Mouse (Mus musculus) intestine, postnatal 0 days (tissue): ENCODE data around the gene 1700017D01Rik. TPM values are rescaled to one million over a fixed set of nuclear protein-coding genes. Genes with fewer than 3 reads are reported as not detected.

Experiments used
- ATAC-seq: fragments of 200-750 bp; cut with Nextera tagmentation; 2 replicates; pipeline ENCODE4 v1.8.0; 2017; ENCODE audit warnings: mild to moderate bottlenecking, moderate TSS enrichment, moderate library complexity
- H3K27ac ChIP-seq: fragments of 300-500 bp; sonication (generic); 2 replicates; pipeline ENCODE4 v1.5.1; 2014; ENCODE audit warnings: mild to moderate bottlenecking, low read depth, low read length, moderate library complexity
- H3K27me3 ChIP-seq: fragments of 300-500 bp; sonication (generic); replicated peaks from 2 replicates; pipeline ENCODE4 v1.6.1; 2014; ENCODE audit warnings: low read length, mixed read lengths; ENCODE audit not compliant: control insufficient read depth, insufficient read depth
- H3K36me3 ChIP-seq: fragments of 300-500 bp; sonication (generic); 2 replicates; pipeline ENCODE4 v1.6.1; 2014; ENCODE audit warnings: mild to moderate bottlenecking, moderate library complexity; ENCODE audit not compliant: control insufficient read depth, insufficient read depth
- H3K4me1 ChIP-seq: fragments of 300-500 bp; sonication (generic); replicated peaks from 2 replicates; pipeline ENCODE4 v1.6.1; 2014; ENCODE audit warnings: antibody characterized with exemption, low read length, mixed read lengths; ENCODE audit not compliant: control insufficient read depth, insufficient read depth
- H3K4me2 ChIP-seq: fragments of 300-500 bp; sonication (generic); replicated peaks from 2 replicates; pipeline ENCODE4 v1.6.1; 2014; ENCODE audit warnings: low read depth, mild to moderate bottlenecking, moderate library complexity
- H3K4me3 ChIP-seq: fragments of 300-500 bp; sonication (generic); 2 replicates; pipeline ENCODE4 v1.5.1; 2014; ENCODE audit warnings: low read depth, low read length
- H3K9ac ChIP-seq: fragments of 300-500 bp; sonication (generic); 2 replicates; pipeline ENCODE4 v1.6.1; 2014; ENCODE audit warnings: mild to moderate bottlenecking, low read depth, low read length
- H3K9me3 ChIP-seq: fragments of 300-500 bp; sonication (generic); 2 replicates; pipeline ENCODE4 v1.6.1; 2016; ENCODE audit warnings: mixed run types; ENCODE audit not compliant: control insufficient read depth
- CTCF ChIP-seq: sonication (generic); IDR thresholded peaks from 2 replicates; pipeline ENCODE4 v1.5.1; 2016; ENCODE audit warnings: low read depth, mild to moderate bottlenecking, control low read depth, antibody characterized with exemption, moderate library complexity
- WGBS: fragments of 180-500 bp; shearing (Covaris S2); extraction: QIAGEN DNeasy Blood & Tissue Kit; methylation state at CpG from one replicate; pipeline ENCODE4 v1.1.7; 2014; 5-methylcytosine and 5-hydroxymethylcytosine counted together
- polyA plus RNA-seq: library from polyadenylated mRNA; unstranded; fragments of >200 nt; fragmentation: Nextera tagmentation; extraction: Ambion mirVana; gene quantifications from 2 replicates; pipeline ENCODE4 v1.2.1, GENCODE M21; 2015

1700017D01Rik gene
- polyA plus RNA-seq, 1 experiment from 2014 or later, result not detected

DNA sequence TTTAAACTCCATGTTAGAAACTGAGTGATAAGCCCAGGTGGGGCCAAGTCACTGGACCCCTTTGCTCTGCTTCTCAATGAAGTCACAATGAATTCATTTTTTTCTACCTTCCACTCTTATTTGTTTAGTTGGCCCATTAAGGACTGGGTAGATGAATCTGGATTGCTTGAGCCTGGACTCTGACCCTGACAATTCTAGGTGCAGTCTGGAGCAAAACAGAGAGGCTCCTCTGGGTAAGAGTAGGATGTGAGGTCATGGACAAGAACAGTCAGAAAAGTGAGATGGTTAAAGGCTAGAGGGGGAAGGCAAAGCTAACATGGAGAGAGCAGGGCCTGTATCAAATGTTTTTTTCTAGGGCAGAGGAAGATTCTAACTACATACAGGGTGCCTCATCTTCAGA is 81.2 kb downstream of the 1700017D01Rik start:
- no peaks in the 10 kb centered on the region for H3K27me3 ChIP-seq
- peak overlapping the region; percentile 52 for H3K27ac ChIP-seq
- TF ChIP-seq CTCF, result no peak
- no peak overlapping the region for H3K4me3 ChIP-seq
- no peaks in the 10 kb centered on the region for H3K36me3 ChIP-seq
- peaks cover 4% of the 10 kb centered on the region for H3K4me1 ChIP-seq
- H3K9ac ChIP-seq, result no peak overlapping the region
- peak; percentile 58 for ATAC-seq
- no peaks in the 10 kb centered on the region for H3K9me3 ChIP-seq
- no peak overlapping the region for H3K4me2 ChIP-seq

DNA sequence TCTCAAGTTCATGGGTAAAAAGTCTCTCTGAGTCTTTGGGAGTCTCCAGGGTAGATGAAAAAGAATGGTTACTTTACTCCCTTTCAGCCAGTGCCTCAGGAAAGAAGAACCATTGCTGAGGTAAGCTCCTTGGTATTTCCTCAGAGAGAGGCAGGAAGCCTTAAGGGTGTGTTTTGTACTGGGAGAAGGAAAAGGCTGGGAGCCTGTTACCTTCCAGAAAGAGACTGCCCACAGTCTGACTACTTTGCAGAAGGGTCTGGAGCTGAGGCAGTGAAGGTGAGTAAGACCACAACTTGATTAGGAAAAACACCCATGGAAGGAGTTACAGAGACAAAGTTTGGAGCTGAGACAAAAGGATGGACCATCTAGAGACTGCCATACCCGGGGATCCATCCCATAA is 82.2 kb downstream of the 1700017D01Rik start:
- no peaks in the 10 kb centered on the region for H3K9me3 ChIP-seq
- TF ChIP-seq CTCF, result no peak
- H3K4me2 ChIP-seq, result no peak overlapping the region
- 67% methylated on average over 1 of the region's 1 CpGs for WGBS
- no peaks in the 10 kb centered on the region for H3K27me3 ChIP-seq
- H3K4me1 ChIP-seq, result peaks cover 4% of the 10 kb centered on the region
- H3K36me3 ChIP-seq, result no peaks in the 10 kb centered on the region
- H3K9ac ChIP-seq, result no peak overlapping the region
- ATAC-seq, result no peak
- H3K27ac ChIP-seq, result no peak overlapping the region
- H3K4me3 ChIP-seq, result no peak overlapping the region

DNA sequence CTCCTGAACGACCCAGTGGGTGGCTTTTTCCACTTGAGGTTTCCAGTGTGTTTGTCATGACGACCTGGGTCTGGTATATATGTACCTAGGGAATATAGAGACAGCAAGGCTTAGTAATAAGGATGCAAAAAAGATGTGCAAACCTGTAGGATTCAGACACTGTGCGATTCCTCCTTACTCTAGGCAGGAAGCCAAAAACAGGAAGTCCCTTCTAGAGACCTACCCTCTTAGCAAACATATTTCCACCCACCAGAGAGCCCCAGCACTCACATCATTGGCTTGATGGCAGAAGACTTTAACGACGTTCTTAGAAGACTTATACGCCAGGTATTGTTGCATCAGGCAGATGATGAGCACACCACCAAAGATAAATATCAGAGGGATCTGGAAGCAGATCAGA is 82.7 kb downstream of the 1700017D01Rik start:
- 66% methylated on average over 6 of the region's 6 CpGs for WGBS

More for the DNA sequence above, 82.7 kb downstream of the 1700017D01Rik start:
- no peaks in the 10 kb centered on the region for H3K27me3 ChIP-seq
- H3K4me1 ChIP-seq, result peaks cover 4% of the 10 kb centered on the region
- H3K27ac ChIP-seq, result no peak overlapping the region
- ATAC-seq, result no peak
- H3K9ac ChIP-seq, result no peak overlapping the region
- no peak for TF ChIP-seq CTCF
- H3K4me3 ChIP-seq, result no peak overlapping the region
- H3K4me2 ChIP-seq, result no peak overlapping the region
- no peaks in the 10 kb centered on the region for H3K9me3 ChIP-seq
- no peaks in the 10 kb centered on the region for H3K36me3 ChIP-seq

Other genes starting within 250 kb of the 1700017D01Rik start
- 35.8 and 36.2 TPM in 2 replicates for gene Tmem109, start 248.9 kb downstream of the 1700017D01Rik start, polyA plus RNA-seq
- gene Prpf19, start 235.6 kb downstream of the 1700017D01Rik start, polyA plus RNA-seq, result 20.3 and 24.6 TPM in 2 replicates
- not detected in 2 replicates for gene Zp1, start 210.2 kb downstream of the 1700017D01Rik start, polyA plus RNA-seq
- not detected in 2 replicates for gene Ptgdr2, start 193.7 kb downstream of the 1700017D01Rik start, polyA plus RNA-seq
- 11.0 and 12.4 TPM in 2 replicates for gene Ccdc86, start 181.6 kb downstream of the 1700017D01Rik start, polyA plus RNA-seq
- gene Ms4a10, start 156.2 kb downstream of the 1700017D01Rik start, polyA plus RNA-seq, result 854 and 883 TPM in 2 replicates
- gene Ms4a15, start 137.6 kb downstream of the 1700017D01Rik start, polyA plus RNA-seq, result 0.34 and 0.44 TPM in 2 replicates
- 30.9 and 31.8 TPM in 2 replicates for gene Ms4a18, start 112.8 kb downstream of the 1700017D01Rik start, polyA plus RNA-seq
- gene Ms4a8a, start 49.8 kb downstream of the 1700017D01Rik start, polyA plus RNA-seq, result 66.9 and 75.7 TPM in 2 replicates
- not detected in 2 replicates for gene 1700025F22Rik, start 34.4 kb upstream of the 1700017D01Rik start, polyA plus RNA-seq
- not detected in 2 replicates for gene Ms4a13, start 65.9 kb upstream of the 1700017D01Rik start, polyA plus RNA-seq
- gene Ms4a12, start 101.6 kb upstream of the 1700017D01Rik start, polyA plus RNA-seq, result 0.98 and 1.0 TPM in 2 replicates
- 0.12 and 0.16 TPM in 2 replicates for gene Ms4a1, start 135.4 kb upstream of the 1700017D01Rik start, polyA plus RNA-seq
- gene Ms4a5, start 153.0 kb upstream of the 1700017D01Rik start, polyA plus RNA-seq, result 0.23 TPM in 1 of 2 replicates, not detected in the other
- 0.08 and 0.09 TPM in 2 replicates for gene Ms4a14, start 183.6 kb upstream of the 1700017D01Rik start, polyA plus RNA-seq
- 10.1 and 10.6 TPM in 2 replicates for gene Ms4a7, start 205.3 kb upstream of the 1700017D01Rik start, polyA plus RNA-seq
- gene Ms4a4a, start 244.6 kb upstream of the 1700017D01Rik start, polyA plus RNA-seq, result 8.6 and 9.3 TPM in 2 replicates